Mouse (Mus musculus) mesoderm, embryonic 11.5 days (tissue): ENCODE measurements around the gene AA986860.

Experiments
- DNase-seq: peaks from one replicate; pipeline ENCODE4 v3.0.0-alpha.2; 2012; ENCODE audit warnings: low read depth, low spot score

The AA986860 gene

GRCm38 (mm10) chr1:130775691-130776331 lies 44.0 kb downstream of the AA986860 start:
- no peak for DNase-seq

GRCm38 (mm10) chr1:130776645-130777044 lies 44.9 kb downstream of the AA986860 start:
- no peak for DNase-seq

GRCm38 (mm10) chr1:130779867-130780266 lies 48.1 kb downstream of the AA986860 start:
- no peak for DNase-seq

GRCm38 (mm10) chr1:130784054-130784453 lies 52.3 kb downstream of the AA986860 start:
- DNase-seq: no peak

GRCm38 (mm10) chr1:130787001-130787400 lies 55.2 kb downstream of the AA986860 start:
- DNase-seq: no peak

GRCm38 (mm10) chr1:130789512-130790451 lies 58.0 kb downstream of the AA986860 start:
- DNase-seq: no peak
